Mouse (Mus musculus) small intestine, adult 2 months (tissue): ENCODE measurements around the gene G6pc. TPM values are rescaled to one million over a fixed set of nuclear protein-coding genes. Genes with fewer than 3 reads are reported as not detected.
"Not testable (repeated sequence)": the region's sequence is repeated elsewhere in the genome, so short reads cannot be mapped to it uniquely, and the experiment has no call there.

Experiments used
- H3K27ac ChIP-seq: fragments of 200-500 bp; 2 replicates; pipeline ENCODE4 v1.5.1; 2012; ENCODE audit warnings: low read depth, low read length, control low read depth, inconsistent platforms; ENCODE audit not compliant: insufficient read depth
- H3K27me3 ChIP-seq: fragments of 200-500 bp; 2 replicates; pipeline ENCODE4 v1.6.1; 2012; ENCODE audit warnings: mild to moderate bottlenecking, moderate library complexity, low read length, inconsistent platforms; ENCODE audit not compliant: control insufficient read depth, insufficient read depth
- H3K36me3 ChIP-seq: fragments of 200-500 bp; 2 replicates; pipeline ENCODE4 v1.6.1; 2012; ENCODE audit warnings: mild to moderate bottlenecking, low read length, control low read depth, inconsistent platforms; ENCODE audit not compliant: control insufficient read depth, insufficient read depth
- H3K4me1 ChIP-seq: fragments of 200-500 bp; 2 replicates; pipeline ENCODE4 v1.6.1; 2012; ENCODE audit warnings: low read length, inconsistent platforms, mixed read lengths; ENCODE audit not compliant: control insufficient read depth, insufficient read depth, insufficient read length
- H3K4me3 ChIP-seq: fragments of 200-500 bp; 2 replicates; pipeline ENCODE4 v1.5.1; 2012; ENCODE audit warnings: low read depth, mild to moderate bottlenecking, control low read depth, inconsistent platforms, low read length, moderate library complexity
- CTCF ChIP-seq: fragments of 200-500 bp; IDR thresholded peaks from 2 replicates; pipeline ENCODE4 v1.5.1; 2012; ENCODE audit warnings: low read depth, mild to moderate bottlenecking, control low read depth, inconsistent platforms, low read length, moderate library complexity, mixed read lengths; ENCODE audit not compliant: insufficient replicate concordance, insufficient read length; ENCODE audit errors: extremely low read depth
- POLR2A ChIP-seq: fragments of 200-500 bp; IDR thresholded peaks from 2 replicates; pipeline ENCODE4 v1.6.1; 2012; ENCODE audit warnings: low read depth, mild to moderate bottlenecking, control low read depth, inconsistent platforms, low read length, moderate library complexity
- WGBS: fragments of 180-500 bp; shearing (Covaris S2); methylation state at CpG from one replicate; pipeline ENCODE4 v1.1.7; 2018; 5-methylcytosine and 5-hydroxymethylcytosine counted together
- polyA plus RNA-seq: library from polyadenylated mRNA; depleted of rRNA; stranded (reverse); fragments of >200 nt; gene quantifications from 2 replicates; pipeline ENCODE4 v1.2.3, GENCODE M21; 2012; rRNA removed

The G6pc gene
- polyA plus RNA-seq: 8.8 and 9.7 TPM in 2 replicates

GRCm38 (mm10) chr11:101367326-101367935 is at the start of gene G6pc:
TSS of gene G6pc (plus strand) at chr11:101367561.
- no peaks in the 10 kb centered on the region for H3K27me3 ChIP-seq
- H3K4me1 ChIP-seq: peaks cover 25% of the 10 kb centered on the region
- 37% methylated on average over 8 of the region's 8 CpGs for WGBS
- H3K4me3 ChIP-seq: peak within 1 kb of the TSS; percentile 42
- H3K36me3 ChIP-seq: peaks cover 3% of the 10 kb centered on the region; the same call in 1 of the 2 replicates
- TF ChIP-seq CTCF: no peak
- no peak for TF ChIP-seq POLR2A
- H3K27ac ChIP-seq: peak within 1 kb of the TSS; percentile 59; the same call in 1 of the 2 replicates

GRCm38 (mm10) chr11:101323609-101324008 is 43.8 kb upstream of the G6pc start:
- Histone ChIP-seq H3K27me3 (no peaks in the 10 kb centered on the region), H3K27ac (no peak overlapping the region), H3K4me1 (no peaks in the 10 kb centered on the region), H3K4me3 (no peak overlapping the region), H3K36me3 (peaks cover 56% of the 10 kb centered on the region)
- 6% methylated on average over 4 of the region's 4 CpGs for WGBS
- TF ChIP-seq CTCF (peak; percentile 82; the same call in 1 of the 2 replicates), POLR2A (no peak)

GRCm38 (mm10) chr11:101324763-101325162 is 42.6 kb upstream of the G6pc start, which contains the start of gene Aoc2:
TSS of gene Aoc2 (plus strand) at chr11:101325063.
- Histone ChIP-seq H3K4me3 (no peak within 1 kb of the TSS), H3K4me1 (no peaks in the 10 kb centered on the region), H3K27ac (no peak within 1 kb of the TSS), H3K36me3 (peaks cover 47% of the 10 kb centered on the region), H3K27me3 (no peaks in the 10 kb centered on the region)
- 84% methylated on average over 5 of the region's 5 CpGs for WGBS
- TF ChIP-seq CTCF (no peak), POLR2A (no peak)

GRCm38 (mm10) chr11:101325201-101325600 is 42.2 kb upstream of the G6pc start:
- H3K4me1 ChIP-seq, H3K27ac ChIP-seq, H3K27me3 ChIP-seq, H3K4me3 ChIP-seq: not testable (repeated sequence)
- H3K36me3 ChIP-seq: peaks cover 43% of the 10 kb centered on the region
- 90% methylated on average over 11 of the region's 11 CpGs for WGBS

- TF ChIP-seq CTCF: no peak
- TF ChIP-seq POLR2A: no peak
- no peaks in the 10 kb centered on the region for H3K4me1 ChIP-seq
- no peak overlapping the region for H3K4me3 ChIP-seq
- 90% methylated on average over 11 of the region's 11 CpGs for WGBS
- H3K36me3 ChIP-seq: peaks cover 34% of the 10 kb centered on the region
- H3K27me3 ChIP-seq: no peaks in the 10 kb centered on the region
- no peak overlapping the region for H3K27ac ChIP-seq
These were observed 41.2 kb upstream of the G6pc start for GRCm38 (mm10) chr11:101326147-101326546.

- Histone ChIP-seq H3K27ac (no peak overlapping the region), H3K4me1 (no peaks in the 10 kb centered on the region), H3K27me3 (no peaks in the 10 kb centered on the region), H3K4me3 (no peak overlapping the region), H3K36me3 (peaks cover 23% of the 10 kb centered on the region)
- TF ChIP-seq POLR2A (no peak), CTCF (no peak)
- 14% methylated on average over 3 of the region's 3 CpGs for WGBS
These were observed 40.0 kb upstream of the G6pc start for GRCm38 (mm10) chr11:101327311-101327710.

- no peak overlapping the region for H3K27ac ChIP-seq
- H3K36me3 ChIP-seq: peaks cover 11% of the 10 kb centered on the region
- no peaks in the 10 kb centered on the region for H3K4me1 ChIP-seq
- WGBS: 74% methylated on average over 6 of the region's 6 CpGs
- no peaks in the 10 kb centered on the region for H3K27me3 ChIP-seq
- no peak for TF ChIP-seq CTCF
- no peak for TF ChIP-seq POLR2A
- H3K4me3 ChIP-seq: no peak overlapping the region
These were observed 38.3 kb upstream of the G6pc start for GRCm38 (mm10) chr11:101328941-101329635.
